Mouse (Mus musculus): ENCODE results near the gene Nxpe5. TPM values are rescaled to one million over a fixed set of nuclear protein-coding genes. Genes with fewer than 3 reads are reported as not detected.
A peak's percentile ranks its signal among the peaks of the same experiment; 100 is the strongest.

Gene Nxpe5
- polyA plus RNA-seq (2012; rRNA removed), result 0.09 and 0.10 TPM in 2 replicates
- polyA plus RNA-seq (2014; fragmentation: Nextera tagmentation; extraction: Ambion mirVana), result 0.09 and 0.23 TPM in 2 replicates

DNA sequence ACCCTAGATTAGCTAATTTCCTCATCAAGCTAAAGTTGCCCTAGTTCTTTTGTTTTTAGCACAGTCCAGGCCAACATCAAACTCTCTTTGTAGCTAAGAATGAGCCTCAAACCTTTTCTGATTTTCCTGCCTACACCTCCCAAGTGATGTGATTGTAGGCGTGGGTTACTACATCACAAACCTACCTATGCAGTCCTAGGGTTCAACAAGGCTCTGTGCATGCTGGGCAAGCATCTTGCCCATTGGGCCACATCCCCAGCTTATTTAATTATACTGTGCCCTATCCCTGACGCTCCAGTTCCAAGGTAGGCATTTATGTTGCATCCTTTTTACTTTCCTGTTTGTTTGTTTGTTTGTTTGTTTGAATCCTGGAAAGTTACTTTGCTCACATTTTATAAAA, at the start of gene Nxpe5:
Gene Nxpe5 (plus strand): TSS at position 199 of the 400 bp plus-strand sequence.
- Histone ChIP-seq H3K4me3 (ENCODE audit: insufficient read depth in 1 of 2, low read depth in 2 of 2, low read length in 2 of 2) (no peak within 1 kb of the TSS), H3K9me3 (ENCODE audit: control insufficient read depth, low read length) (no peaks in the 10 kb centered on the region), H3K27me3 (ENCODE audit: control insufficient read depth, insufficient read depth, low read length) (no peaks in the 10 kb centered on the region), H3K9ac (replicated peaks) (no peak within 1 kb of the TSS), H3K4me2 (ENCODE audit: low read depth) (no peak within 1 kb of the TSS), H3K36me3 (replicated peaks; ENCODE audit: control insufficient read depth, insufficient read depth, low read depth) (no peaks in the 10 kb centered on the region), H3K27ac (no peak within 1 kb of the TSS), H3K4me1 (replicated peaks; ENCODE audit: control insufficient read depth in 2 of 2, insufficient read depth in 2 of 2, low read length in 1 of 2) (peaks cover 0 to 3% of the 10 kb centered on the region in 2 experiments; a peak in 1 of 4 replicates)
- no peak for ATAC-seq (ENCODE audit: insufficient read depth)
- 47% methylated on average over 2 of the region's 2 CpGs for WGBS (ENCODE audit: insufficient replicate concordance)
- no peak for TF ChIP-seq EP300 (IDR thresholded peaks at IDR 0.05; ENCODE audit: low read depth)
- TF ChIP-seq CTCF (IDR thresholded peaks at IDR 0.05; ENCODE audit: low read depth), result no peak
- DNase-seq (ENCODE audit: low read depth in 3 of 3, low spot score in 3 of 3), result no peak

DNA sequence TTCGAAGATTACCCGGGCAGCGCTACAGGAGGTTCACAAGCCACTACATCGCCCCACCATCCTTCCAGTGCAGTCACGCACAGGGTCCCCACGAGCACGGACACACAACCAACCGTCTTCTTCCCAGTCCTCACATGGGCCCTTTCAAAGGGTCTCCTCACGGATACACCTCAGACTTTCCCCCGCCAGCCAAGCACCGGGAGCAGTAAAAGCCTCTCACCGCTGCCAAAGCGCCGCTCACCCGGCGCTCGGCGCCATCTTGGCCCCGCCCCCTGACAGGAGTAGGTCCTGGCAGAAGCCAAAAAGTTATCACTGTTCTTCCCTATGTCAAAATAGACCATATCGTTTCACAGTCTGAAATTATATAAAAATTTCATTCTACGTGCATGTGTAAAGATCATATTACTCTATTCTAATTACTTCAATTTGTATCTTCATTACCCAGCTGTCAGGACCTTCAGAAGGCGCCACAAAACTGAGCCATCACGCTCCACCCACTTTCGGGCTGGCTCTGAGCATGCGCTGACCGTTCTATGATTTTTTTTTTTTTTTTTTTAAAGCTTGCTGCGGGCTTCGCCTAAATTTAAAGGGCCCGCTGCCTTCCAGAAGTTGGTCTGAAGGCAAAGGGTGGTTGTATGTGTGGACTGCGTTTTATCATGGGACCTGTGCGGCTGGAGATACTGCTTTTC, 38.6 kb upstream of the Nxpe5 start, which contains the start of the genes Taf6 and Cnpy4:
Gene Taf6 (minus strand): TSS at position 502 of the 689 bp plus-strand sequence.
Gene Cnpy4 (plus strand): TSS at position 536 of the 689 bp plus-strand sequence.
- ATAC-seq (ENCODE audit: insufficient read depth), result peak; percentile 85
- Histone ChIP-seq H3K4me1 (replicated peaks; ENCODE audit: control insufficient read depth in 2 of 2, insufficient read depth in 2 of 2, low read length in 1 of 2) (peaks cover 13 to 14% of the 10 kb centered on the region in 2 experiments), H3K27me3 (ENCODE audit: control insufficient read depth, insufficient read depth, low read length) (no peaks in the 10 kb centered on the region), H3K4me3 (ENCODE audit: insufficient read depth in 1 of 2, low read depth in 2 of 2, low read length in 2 of 2) (peak within 1 kb of the TSS; percentile 75 to 99), H3K27ac (peak within 1 kb of the TSS; percentile 81), H3K4me2 (ENCODE audit: low read depth) (peak within 1 kb of the TSS; percentile 93), H3K9me3 (ENCODE audit: control insufficient read depth, low read length) (no peaks in the 10 kb centered on the region), H3K9ac (replicated peaks) (peak within 1 kb of the TSS; percentile 90), H3K36me3 (replicated peaks; ENCODE audit: control insufficient read depth, insufficient read depth, low read depth) (peaks cover 12% of the 10 kb centered on the region)
- under 1% methylated on average over 31 of the region's 31 CpGs for WGBS (ENCODE audit: insufficient replicate concordance)
- peak; percentile 78 to 86 (median 81) for DNase-seq (ENCODE audit: low read depth in 3 of 3, low spot score in 3 of 3)
- no peak for TF ChIP-seq CTCF (IDR thresholded peaks at IDR 0.05; ENCODE audit: low read depth)
- peak; percentile 97 for TF ChIP-seq EP300 (IDR thresholded peaks at IDR 0.05; ENCODE audit: low read depth)

DNA sequence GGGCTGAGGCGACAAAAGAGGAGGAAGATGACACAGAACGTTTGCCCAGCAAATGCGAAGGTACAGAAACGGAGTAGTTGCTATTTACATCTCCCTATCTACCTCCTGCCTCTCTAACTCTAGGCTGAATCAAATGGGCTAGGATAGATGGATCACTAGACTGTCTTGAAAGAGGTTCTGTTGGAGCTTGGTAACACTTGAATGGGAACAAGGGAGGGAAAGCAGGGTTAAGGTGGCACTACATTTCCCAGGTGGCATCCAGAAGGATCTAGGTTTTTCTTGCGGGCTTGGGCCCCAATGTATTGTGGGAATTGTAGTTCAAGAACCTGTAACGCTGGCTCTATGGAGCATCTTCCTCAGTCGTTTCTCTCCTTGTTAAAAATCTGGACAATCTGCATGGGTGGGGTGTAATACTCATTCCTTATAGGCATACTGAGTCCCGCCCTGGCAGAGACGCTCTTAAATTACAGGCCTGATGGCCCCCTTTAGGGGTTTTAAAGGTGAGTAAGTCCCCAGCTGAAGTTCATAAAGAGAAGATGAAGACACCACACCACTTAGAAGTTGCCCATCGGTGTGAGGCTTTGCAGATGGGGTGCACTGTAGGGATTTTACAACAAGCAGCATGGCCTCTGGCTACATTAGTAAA, 37.9 kb upstream of the Nxpe5 start:
- H3K9me3 ChIP-seq (ENCODE audit: control insufficient read depth, low read length), result no peaks in the 10 kb centered on the region
- under 1% methylated on average over 10 of the region's 10 CpGs for WGBS (ENCODE audit: insufficient replicate concordance)
- peak overlapping the region; percentile 86 for H3K9ac ChIP-seq (replicated peaks)
- ATAC-seq (ENCODE audit: insufficient read depth) (peak; percentile 81), DNase-seq (ENCODE audit: low read depth in 3 of 3, low spot score in 3 of 3) (peak; percentile 74 to 77 (median 76))
- peak overlapping the region; percentile 75 to 99 for H3K4me3 ChIP-seq (ENCODE audit: insufficient read depth in 1 of 2, low read depth in 2 of 2, low read length in 2 of 2)
- peak overlapping the region; percentile 93 for H3K4me2 ChIP-seq (ENCODE audit: low read depth)
- H3K27ac ChIP-seq, result peak overlapping the region; percentile 81
- peaks cover 8% of the 10 kb centered on the region; the same call in 1 of the 2 replicates for H3K36me3 ChIP-seq (replicated peaks; ENCODE audit: control insufficient read depth, insufficient read depth, low read depth)
- TF ChIP-seq EP300 (IDR thresholded peaks at IDR 0.05; ENCODE audit: low read depth), result no peak
- no peak for TF ChIP-seq CTCF (IDR thresholded peaks at IDR 0.05; ENCODE audit: low read depth)
- H3K27me3 ChIP-seq (ENCODE audit: control insufficient read depth, insufficient read depth, low read length), result no peaks in the 10 kb centered on the region
- H3K4me1 ChIP-seq (replicated peaks; ENCODE audit: control insufficient read depth in 2 of 2, insufficient read depth in 2 of 2, low read length in 1 of 2), result peaks cover 13 to 14% of the 10 kb centered on the region in 2 experiments

DNA sequence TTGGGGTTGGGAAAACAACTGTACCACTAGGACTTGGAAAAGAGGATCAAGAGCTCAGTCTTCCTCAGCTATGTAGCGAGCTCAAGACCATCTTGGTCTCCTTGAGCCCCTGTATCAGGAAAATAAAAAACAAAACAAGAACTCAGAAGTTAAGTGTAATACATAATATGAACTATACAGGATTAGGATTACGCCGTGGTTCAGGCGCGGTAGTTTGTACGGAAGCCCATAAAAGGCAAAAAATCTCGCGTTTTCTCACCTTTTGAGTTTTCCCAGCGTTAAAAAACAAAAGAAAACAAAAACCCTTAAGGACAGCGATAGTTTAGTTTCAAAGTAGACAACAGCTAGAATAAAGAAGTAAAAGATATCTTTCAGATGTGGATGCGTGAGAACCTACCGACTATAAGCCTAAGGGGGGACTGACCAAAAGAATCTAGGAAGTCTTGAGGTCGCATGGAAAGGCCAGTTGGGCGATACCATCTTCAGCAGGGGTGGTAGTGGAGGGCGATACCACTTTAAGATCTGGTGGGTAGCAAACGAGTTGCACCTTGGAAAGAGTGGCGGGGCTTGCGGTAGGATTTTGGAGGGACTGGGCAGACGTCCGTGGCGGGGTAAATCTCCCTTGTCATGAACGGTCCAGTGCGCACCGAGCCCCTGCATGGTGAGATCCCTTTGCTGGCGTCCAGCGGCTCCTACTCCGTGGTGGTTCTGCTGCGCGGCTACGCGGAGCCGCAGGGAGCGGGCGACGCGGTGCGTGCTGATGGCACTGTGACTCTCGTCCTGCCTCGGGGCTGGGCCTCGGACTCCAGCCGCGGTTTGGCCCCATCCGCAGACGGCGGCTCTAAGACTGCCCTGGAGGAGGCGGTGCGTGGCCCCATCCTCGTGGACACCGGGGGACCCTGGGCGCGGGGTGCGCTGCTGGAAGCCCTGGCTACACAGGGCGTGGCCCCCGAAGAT, 31.6 kb upstream of the Nxpe5 start, which contains the start of gene Mblac1:
Gene Mblac1 (plus strand): TSS at position 544 of the 957 bp plus-strand sequence.
- H3K27ac ChIP-seq, result peak within 1 kb of the TSS; percentile 22; the same call in 1 of the 2 replicates
- ATAC-seq (ENCODE audit: insufficient read depth) (peak; percentile 80), DNase-seq (ENCODE audit: low read depth in 3 of 3, low spot score in 3 of 3) (peak; percentile 79 to 84 (median 82))
- H3K9ac ChIP-seq (replicated peaks), result peak within 1 kb of the TSS; percentile 83
- 5% methylated on average over 54 of the region's 54 CpGs for WGBS (ENCODE audit: insufficient replicate concordance)
- H3K4me3 ChIP-seq (ENCODE audit: insufficient read depth in 1 of 2, low read depth in 2 of 2, low read length in 2 of 2), result peak within 1 kb of the TSS; percentile 74 to 81
- peak within 1 kb of the TSS; percentile 82 for H3K4me2 ChIP-seq (ENCODE audit: low read depth)
- TF ChIP-seq EP300 (IDR thresholded peaks at IDR 0.05; ENCODE audit: low read depth) (peak; percentile 20; the same call in 1 of the 2 replicates), CTCF (IDR thresholded peaks at IDR 0.05; ENCODE audit: low read depth) (no peak)
- H3K27me3 ChIP-seq (ENCODE audit: control insufficient read depth, insufficient read depth, low read length), result no peaks in the 10 kb centered on the region
- peaks cover 0 to 6% of the 10 kb centered on the region in 2 experiments; a peak in 3 of 4 replicates for H3K4me1 ChIP-seq (replicated peaks; ENCODE audit: control insufficient read depth in 2 of 2, insufficient read depth in 2 of 2, low read length in 1 of 2)
- peaks cover 5% of the 10 kb centered on the region; the same call in 1 of the 2 replicates for H3K36me3 ChIP-seq (replicated peaks; ENCODE audit: control insufficient read depth, insufficient read depth, low read depth)
- H3K9me3 ChIP-seq (ENCODE audit: control insufficient read depth, low read length), result no peaks in the 10 kb centered on the region

Measured in liver, embryonic 14.5 days (tissue).